Mouse (Mus musculus) G1E-ER4 (cell line): ENCODE results near the gene Mst1. TPM values are rescaled to one million over a fixed set of nuclear protein-coding genes. Genes with fewer than 3 reads are reported as not detected.

Source experiments
- GATA1 ChIP-seq: IDR thresholded peaks from one replicate; pipeline ENCODE4 v1.8.0; 2012; ENCODE audit warnings: low read length, inconsistent platforms
- polyA plus RNA-seq: library from polyadenylated mRNA; stranded (reverse); fragments of >175 nt; gene quantifications from 2 replicates; pipeline ENCODE4 v1.2.3, GENCODE M21; 2012

Mst1 gene
- polyA plus RNA-seq, 1 experiment: 9.2 TPM

DNA sequence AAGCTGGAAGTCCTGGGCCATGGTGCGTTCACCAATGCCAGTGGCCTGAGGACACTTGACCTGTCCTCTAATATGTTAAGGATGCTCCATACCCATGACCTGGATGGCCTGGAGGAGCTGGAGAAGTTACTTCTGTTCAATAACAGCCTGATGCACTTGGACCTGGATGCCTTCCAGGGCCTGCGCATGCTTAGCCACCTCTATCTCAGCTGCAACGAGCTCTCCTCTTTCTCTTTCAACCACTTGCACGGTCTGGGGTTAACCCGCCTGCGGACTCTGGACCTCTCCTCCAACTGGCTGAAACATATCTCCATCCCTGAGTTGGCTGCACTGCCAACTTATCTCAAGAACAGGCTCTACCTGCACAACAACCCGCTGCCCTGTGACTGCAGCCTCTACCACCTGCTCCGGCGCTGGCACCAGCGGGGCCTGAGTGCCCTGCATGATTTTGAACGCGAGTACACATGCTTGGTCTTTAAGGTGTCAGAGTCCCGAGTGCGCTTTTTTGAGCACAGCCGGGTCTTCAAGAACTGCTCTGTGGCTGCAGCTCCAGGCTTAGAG lies 26.5 kb upstream of the Mst1 start:
- no peak for TF ChIP-seq GATA1

DNA sequence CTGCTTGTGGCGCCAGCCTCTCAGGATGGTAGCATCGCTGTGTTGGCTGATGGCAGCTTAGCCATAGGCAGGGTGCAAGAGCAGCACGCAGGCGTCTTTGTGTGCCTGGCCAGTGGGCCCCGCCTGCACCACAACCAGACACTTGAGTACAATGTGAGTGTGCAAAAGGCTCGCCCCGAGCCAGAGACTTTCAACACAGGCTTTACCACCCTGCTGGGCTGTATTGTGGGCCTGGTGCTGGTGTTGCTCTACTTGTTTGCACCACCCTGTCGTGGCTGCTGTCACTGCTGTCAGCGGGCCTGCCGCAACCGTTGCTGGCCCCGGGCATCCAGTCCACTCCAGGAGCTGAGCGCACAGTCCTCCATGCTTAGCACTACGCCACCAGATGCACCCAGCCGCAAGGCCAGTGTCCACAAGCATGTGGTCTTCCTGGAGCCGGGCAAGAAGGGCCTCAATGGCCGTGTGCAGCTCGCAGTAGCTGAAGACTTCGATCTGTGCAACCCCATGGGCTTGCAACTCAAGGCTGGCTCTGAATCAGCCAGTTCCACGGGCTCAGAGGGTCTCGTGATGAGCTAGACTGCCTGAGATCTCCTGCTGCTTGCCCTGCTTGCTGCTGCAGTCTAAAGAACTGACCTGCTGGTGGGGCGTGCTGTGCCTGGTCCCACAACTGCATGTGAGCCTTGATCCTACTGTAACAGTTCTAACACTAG lies 25.8 kb upstream of the Mst1 start:
- no peak for TF ChIP-seq GATA1

DNA sequence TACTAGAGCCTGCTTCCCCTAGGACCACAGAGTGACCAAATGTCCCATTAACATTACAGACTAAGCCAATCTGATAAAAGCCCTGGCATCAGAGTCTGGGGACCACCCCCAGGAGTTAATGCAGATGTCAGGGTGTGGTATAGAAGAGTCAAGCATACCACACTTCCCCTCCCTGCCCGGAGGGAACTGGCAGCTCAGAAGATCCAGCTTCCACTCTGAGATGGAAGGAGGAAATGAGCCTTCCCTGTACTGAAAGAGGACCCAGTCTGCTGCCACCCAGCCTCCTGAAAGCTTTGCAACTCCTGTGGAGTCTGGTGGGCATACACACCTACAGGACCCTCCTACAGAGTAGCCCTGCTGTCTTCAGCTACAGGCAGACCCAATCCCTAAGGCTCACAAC lies 25.2 kb upstream of the Mst1 start:
- no peak for TF ChIP-seq GATA1

DNA sequence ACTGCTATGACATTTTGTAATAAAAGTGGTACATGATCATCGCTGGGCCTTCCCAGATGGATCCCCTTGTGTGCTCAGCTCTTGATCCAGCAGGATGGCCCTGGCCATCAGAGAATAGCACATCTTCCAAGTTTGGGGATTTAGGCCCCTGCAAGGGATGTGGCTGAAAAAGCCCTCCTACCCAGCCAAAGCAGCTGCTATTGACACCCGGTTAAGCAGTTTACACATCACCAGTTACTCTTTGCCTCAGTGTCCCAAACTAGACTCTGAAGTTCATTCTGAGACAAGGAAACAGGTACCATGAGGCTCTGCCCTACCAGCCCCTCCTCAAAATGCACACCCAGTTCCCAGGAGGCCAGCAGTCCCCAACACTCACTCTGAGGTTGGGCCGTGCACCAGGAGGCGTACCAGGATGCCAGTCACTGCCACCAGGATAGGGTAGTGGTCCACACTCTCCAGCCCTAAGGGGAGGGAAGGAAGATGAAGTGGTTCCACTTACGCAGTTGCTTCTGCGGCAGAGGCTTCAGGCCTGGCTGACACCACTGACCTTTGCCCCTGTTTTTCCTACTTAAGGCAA lies 24.5 kb upstream of the Mst1 start:
- TF ChIP-seq GATA1: no peak

DNA sequence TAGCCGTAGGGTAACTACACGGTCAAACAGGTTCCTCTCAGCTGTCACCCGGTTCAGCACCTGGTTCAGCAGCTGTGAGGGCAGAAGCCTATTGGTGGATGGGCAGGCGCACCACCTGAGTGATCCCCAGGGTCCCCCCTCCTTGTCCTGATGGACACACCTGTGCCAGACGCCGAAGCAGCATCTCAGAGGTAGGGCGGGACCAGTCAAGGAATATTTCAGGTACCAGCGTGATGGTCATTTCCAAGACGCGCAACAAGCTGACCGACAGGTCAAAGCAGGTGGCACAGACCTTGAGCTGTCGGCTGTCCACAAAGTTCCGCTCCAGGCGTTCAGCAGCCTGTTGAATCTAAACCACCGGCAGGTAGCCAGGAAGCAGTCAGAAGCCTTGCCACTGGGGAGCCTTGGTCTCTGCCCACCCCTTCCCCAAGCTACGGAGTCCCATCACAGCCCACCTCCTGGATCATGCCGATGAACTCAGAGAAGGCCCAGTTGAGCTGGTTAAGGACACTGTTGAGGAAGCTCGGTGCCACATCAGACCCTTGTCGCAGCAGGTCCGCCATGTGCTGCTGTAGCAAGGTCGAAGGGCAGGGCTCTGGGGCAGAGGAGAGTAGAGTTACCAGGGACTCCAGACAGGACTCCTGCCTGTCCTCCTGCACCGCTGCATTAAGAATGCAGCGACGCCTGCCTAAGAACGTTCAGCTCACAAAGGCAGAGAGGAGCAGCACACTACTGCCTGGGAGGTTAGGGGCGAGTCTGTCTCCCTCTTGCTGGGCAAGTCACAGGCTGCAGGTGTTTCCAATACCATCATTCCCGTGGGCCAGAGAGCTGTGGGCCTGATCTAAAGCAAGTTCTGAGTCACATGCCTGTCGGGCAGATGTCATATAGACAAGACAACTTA lies 23.6 kb upstream of the Mst1 start:
- TF ChIP-seq GATA1: no peak

DNA sequence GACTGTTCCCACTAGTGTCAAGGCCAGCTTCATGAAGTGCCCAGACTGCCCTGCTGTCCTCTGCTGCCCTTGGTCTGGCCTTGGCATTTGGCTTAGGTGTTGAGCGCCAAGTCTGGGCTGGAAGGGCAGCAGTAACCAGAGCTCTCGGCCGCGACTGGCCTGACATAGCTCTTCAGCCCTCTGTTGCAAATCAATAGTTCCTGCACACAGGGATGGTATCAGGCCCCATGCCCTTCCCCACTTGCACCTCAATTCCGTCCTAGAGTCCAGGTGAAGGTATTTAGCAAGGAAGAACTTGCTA lies 23.0 kb upstream of the Mst1 start:
- no peak for TF ChIP-seq GATA1

DNA sequence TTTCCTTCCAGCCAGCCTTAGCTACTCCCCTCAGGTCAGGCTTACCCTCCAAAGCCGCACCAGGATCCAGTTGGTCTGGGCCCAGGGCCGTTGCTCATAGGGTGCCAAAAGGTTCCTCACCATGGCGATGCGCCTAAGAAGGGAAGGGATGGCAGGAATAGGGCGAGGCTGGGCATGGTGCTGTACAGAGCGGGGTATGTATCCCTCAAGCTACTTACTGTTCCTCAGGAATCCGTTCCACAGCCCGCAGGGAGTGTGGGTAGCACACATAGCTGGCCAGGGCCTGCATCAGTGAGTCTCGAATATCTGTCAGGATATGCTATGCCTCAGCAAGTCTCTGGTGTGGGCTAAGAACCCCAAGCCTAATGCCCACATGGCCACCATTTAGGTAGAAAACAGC lies 21.9 kb upstream of the Mst1 start:
- TF ChIP-seq GATA1: no peak

DNA sequence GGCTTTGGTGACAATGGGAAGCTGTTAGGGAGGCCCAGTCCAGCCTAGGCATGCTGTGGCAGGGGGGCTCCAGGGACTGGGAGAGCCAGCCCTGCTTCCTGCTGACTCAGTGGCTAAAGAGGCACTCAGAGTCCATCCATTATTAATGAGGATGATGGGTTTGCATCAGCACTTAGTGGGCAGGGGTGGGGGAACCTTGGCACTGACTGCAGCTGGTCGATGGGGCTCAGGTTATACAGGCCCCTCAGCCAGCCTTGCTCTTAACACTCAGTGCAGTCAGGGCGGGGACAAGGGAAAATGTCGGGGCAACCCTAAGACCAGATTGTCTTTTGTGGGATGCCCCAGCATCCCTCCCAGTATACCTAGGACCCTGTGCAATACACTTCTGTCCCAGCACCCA lies 18.1 kb upstream of the Mst1 start:
- TF ChIP-seq GATA1: no peak

DNA sequence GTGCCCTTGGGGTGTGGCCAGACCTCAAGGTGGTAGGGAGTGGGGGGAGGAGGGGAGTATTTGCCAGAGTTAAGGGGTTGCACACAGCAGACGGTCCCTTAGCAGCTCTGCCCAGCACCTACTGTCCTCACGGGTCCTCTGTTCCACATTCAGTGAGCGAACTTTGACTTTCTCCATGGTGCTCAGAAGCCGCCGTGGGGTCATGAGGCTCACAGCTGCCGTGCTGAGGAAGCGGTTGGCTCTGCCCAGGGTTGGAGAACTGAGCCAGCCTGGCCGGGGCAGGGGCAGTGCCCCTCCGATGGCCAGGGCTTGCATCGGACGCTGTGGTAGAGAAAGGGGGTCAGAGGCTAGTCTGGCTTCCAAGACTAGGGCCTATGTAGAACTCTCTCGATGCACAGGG lies 16.9 kb upstream of the Mst1 start:
- no peak for TF ChIP-seq GATA1

DNA sequence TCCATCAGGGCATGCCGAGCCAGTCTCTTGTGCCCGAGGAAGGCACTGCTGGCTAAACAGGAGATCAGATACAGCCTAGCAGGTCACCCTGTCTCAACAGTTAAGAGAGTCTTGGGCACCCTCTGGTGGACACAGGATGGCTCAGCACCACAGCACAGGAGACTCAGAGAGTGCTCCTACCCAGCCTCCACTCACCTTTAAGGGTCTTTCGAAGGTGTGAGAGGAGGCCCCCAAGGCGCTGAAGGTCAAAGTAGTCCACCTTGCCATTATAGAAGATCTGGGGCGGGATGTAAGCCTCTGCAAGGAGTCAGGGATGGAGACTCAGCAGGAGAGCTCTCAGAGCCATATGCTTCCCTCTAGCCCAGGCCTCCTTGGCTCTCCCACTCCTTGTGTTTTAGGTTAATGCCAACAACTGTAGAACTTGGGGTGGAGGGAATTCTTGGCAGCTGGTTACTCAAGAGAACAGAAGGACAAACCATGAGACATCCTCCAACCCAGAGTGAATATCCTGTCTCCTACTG lies 14.7 kb upstream of the Mst1 start:
- TF ChIP-seq GATA1: no peak

DNA sequence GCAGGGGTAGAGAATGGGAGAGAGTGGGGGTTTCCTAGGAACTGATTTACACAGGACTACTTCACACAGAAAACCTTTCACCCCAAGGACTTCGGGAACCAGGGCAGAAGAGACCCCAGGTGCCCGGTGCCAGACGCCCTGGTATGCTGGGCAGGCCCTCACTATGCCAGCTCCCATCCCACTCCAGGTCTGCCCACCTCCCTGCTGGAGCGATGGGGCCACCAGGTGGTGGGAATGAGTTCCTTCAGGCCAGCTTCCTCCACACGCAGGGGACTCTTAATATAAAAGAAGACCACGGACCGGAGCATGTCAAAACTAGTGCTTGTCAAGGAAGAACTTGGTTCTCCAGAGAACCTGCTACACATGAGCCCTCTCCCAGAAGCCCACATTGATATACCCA lies 13.0 kb upstream of the Mst1 start:
- TF ChIP-seq GATA1: no peak

DNA sequence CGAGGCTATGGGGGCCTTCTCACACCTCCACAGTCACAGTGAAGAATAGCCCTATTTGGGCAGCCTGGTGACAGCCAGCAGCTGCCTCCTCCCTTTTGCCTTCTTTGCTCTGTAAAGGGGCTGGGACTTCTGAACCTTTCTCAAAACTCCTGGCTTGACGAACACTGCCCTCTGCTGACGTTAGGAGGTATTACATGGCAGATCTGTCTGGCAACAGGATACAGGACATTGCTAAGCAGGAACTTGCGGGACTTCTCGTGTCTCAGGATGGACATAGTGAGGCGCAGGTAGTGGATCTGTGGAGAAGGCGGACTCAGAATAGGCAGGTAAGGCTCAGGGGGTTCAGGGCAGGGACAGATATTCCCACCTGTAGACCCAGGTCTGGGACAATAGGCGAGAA lies 12.3 kb upstream of the Mst1 start:
- TF ChIP-seq GATA1: no peak

DNA sequence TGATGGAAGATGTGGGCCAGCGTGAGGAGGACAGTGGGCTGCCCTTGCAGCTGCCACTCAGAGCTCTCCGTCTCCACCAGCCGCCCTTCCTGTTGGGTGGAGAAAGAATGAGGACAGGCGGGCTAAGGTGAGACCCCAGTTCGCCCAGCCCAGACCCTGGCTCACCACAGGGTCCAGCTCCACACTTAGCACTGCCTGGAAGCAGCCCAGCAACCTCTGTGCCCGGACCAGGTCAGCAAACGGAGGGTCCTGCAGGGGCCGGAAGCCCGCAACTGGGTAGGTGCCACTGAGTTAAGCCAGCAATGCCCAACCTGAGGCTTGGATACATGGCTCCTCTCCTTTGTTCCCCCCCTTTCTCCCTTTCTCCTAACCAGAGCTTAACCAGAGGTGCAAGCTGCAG lies 11.2 kb upstream of the Mst1 start:
- no peak for TF ChIP-seq GATA1

DNA sequence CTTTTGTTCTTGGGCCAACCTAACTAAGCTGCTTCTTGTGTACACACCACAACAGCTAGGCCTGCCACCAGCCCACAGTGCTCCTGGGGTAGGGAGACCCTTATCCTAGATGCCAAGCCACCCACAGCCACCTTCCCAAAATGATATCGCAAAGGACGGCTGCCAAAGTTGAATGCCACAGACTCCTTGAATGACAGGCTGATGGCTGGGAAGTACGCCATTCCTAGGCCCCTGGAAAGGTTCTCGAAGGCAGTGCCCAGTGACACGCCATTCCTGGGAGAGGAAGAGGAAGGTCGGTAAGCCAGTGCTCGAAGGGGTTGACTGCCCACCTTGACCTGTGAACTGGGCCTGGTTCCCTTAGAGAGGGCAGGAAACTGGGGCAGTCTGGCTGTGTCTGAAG lies 10.7 kb upstream of the Mst1 start:
- TF ChIP-seq GATA1: no peak

DNA sequence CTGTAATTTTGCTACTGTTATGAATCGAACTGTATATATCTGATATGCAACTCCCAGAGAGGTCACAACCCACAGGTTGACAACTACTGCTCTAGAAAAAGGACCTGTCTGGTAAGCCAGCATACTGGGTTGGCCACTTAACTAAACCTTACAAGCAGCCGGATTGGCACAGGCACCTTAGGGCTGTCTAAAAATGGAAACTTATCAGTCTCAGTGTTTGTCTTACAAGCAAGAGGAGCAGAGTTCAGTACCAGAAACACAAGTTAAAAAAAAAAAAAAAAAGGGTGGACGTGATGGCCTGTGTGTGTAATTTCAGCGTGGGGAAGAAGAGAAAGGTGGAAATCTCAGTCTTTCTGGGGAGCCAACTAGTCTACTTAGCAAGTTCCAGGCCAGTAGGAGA lies 8.4 kb upstream of the Mst1 start:
- TF ChIP-seq GATA1: no peak

DNA sequence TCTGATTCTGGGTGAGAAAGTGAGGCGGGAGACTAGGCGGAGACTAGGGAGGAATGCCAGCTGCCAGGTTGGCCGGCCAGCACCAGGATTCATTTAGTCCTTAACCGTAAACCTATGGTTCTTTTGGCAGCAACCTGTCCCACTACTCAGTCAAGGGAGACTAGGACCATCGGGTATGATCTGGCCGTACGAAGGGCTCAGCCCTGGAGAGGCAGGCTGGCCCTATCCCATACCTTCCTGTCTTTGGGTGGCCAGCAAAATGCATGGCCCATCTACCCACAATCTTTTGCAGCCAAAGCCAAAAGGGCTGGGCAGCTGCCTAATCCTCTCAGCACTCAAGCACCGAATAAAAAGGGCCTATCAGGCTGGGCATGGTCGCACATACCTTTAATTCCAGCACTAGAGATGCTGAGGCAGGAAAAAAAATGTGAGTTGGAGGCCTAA lies 7.7 kb upstream of the Mst1 start:
- no peak for TF ChIP-seq GATA1
